Comparison of ENCODE assay signal across 10 mouse cellular contexts in genomic region chr6:145823103-145823502, GRCm38 (mm10). TPM values are rescaled to one million over a fixed set of nuclear protein-coding genes. Genes with fewer than 3 reads are reported as not detected.
A peak's percentile ranks its signal among the peaks of the same experiment; 100 is the strongest.
DNase-seq lines count a peak whose midpoint lies in the region; ATAC-seq and TF ChIP-seq lines count a peak whose summit lies in the region.
"Had no signal": no experiment of that assay in that cellular context is flagged by ENCODE, and none has a peak within 500 bp of the region (broad histone marks: within the 10 kb centered on the region; RNA-seq: fewer than 3 reads in every experiment).

No protein-coding gene starts in this region.

- 69% methylated on average over 6 of the region's 6 CpGs for WGBS in limb, embryonic 11.5 days
- WGBS in limb, embryonic 10.5 days, result 58% methylated on average over 6 of the region's 6 CpGs
- 22% methylated on average over 6 of the region's 6 CpGs for WGBS in hindbrain, embryonic 14.5 days
- 61% methylated on average over 6 of the region's 6 CpGs for WGBS in stomach, postnatal 0 days

- no peak overlapping the region for H3K9ac ChIP-seq in limb, embryonic 11.5 days (ENCODE audit: low read length)
- no peak overlapping the region for H3K9ac ChIP-seq in hindbrain, embryonic 14.5 days
- H3K9ac ChIP-seq in stomach, postnatal 0 days (ENCODE audit: low read length), result no peak overlapping the region

- H3K4me3 ChIP-seq in limb, embryonic 11.5 days (ENCODE audit: low read depth, low read length), result no peak overlapping the region
- no peak overlapping the region for H3K4me3 ChIP-seq in limb, embryonic 10.5 days
- H3K4me3 ChIP-seq in hindbrain, embryonic 14.5 days (replicated peaks; ENCODE audit: low read length), result no peak overlapping the region
- no peak overlapping the region for H3K4me3 ChIP-seq in stomach, postnatal 0 days (ENCODE audit: low read depth, low read length)
- H3K4me3 ChIP-seq: heart, adult 2 months had no signal

- no peaks in the 10 kb centered on the region; the same call in 1 of the 2 replicates for H3K9me3 ChIP-seq in limb, embryonic 11.5 days (ENCODE audit: control insufficient read depth, low read length)
- no peaks in the 10 kb centered on the region for H3K9me3 ChIP-seq in limb, embryonic 10.5 days (replicated peaks)
- H3K9me3 ChIP-seq in hindbrain, embryonic 14.5 days (ENCODE audit: control insufficient read depth, low read length), result no peaks in the 10 kb centered on the region
- H3K9me3 ChIP-seq in stomach, postnatal 0 days (ENCODE audit: control insufficient read depth, low read length), result no peaks in the 10 kb centered on the region

- DNase-seq in limb, embryonic 11.5 days (ENCODE audit: low spot score), result no peak
- DNase-seq in limb, embryonic 10.5 days (ENCODE audit: low spot score), result no peak
- no peak for DNase-seq in hindbrain, embryonic 14.5 days (ENCODE audit: low spot score)
- DNase-seq in lung, postnatal 10 days, result peak; percentile 51
- no peak for DNase-seq in stomach, postnatal 0 days (ENCODE audit: low spot score)
- no peak for DNase-seq in Muller cell, postnatal 12 days (ENCODE audit: inconsistent ontology term)
- DNase-seq in ovary, adult 18-20 months (ENCODE audit: low spot score), result no peak
- DNase-seq in kidney, postnatal 36 days, result no peak
- DNase-seq: cerebellum, adult 11-12 months; heart, adult 2 months had no signal

- no peak overlapping the region for H3K27ac ChIP-seq in limb, embryonic 11.5 days (replicated peaks; ENCODE audit: low read depth, low read length)
- H3K27ac ChIP-seq in limb, embryonic 10.5 days, result no peak overlapping the region
- no peak overlapping the region for H3K27ac ChIP-seq in hindbrain, embryonic 14.5 days
- no peak overlapping the region for H3K27ac ChIP-seq in stomach, postnatal 0 days (replicated peaks)
- H3K27ac ChIP-seq: heart, adult 2 months had no signal

- no peaks in the 10 kb centered on the region for H3K27me3 ChIP-seq in limb, embryonic 11.5 days (ENCODE audit: control insufficient read depth, insufficient read depth, low read length)
- H3K27me3 ChIP-seq in limb, embryonic 10.5 days (ENCODE audit: low read depth, poor library complexity, severe bottlenecking), result no peaks in the 10 kb centered on the region
- H3K27me3 ChIP-seq in hindbrain, embryonic 14.5 days (ENCODE audit: control insufficient read depth, insufficient read depth, low read length), result no peaks in the 10 kb centered on the region
- no peaks in the 10 kb centered on the region for H3K27me3 ChIP-seq in stomach, postnatal 0 days (ENCODE audit: control insufficient read depth, insufficient read depth, low read length)

- 0 out of 2 replicates have a peak, but pooled peaks have one; percentile 39 for ATAC-seq in limb, embryonic 11.5 days (ENCODE audit: insufficient number of reproducible peaks, low FRiP score, low TSS enrichment, low read depth)
- peak; percentile 68; the same call in 1 of the 2 replicates for ATAC-seq in hindbrain, embryonic 14.5 days (ENCODE audit: low FRiP score)
- peak; percentile 61; the same call in 1 of the 2 replicates for ATAC-seq in stomach, postnatal 0 days (ENCODE audit: low FRiP score, low TSS enrichment)

- no peak overlapping the region for H3K4me2 ChIP-seq in limb, embryonic 11.5 days (ENCODE audit: low read depth, severe bottlenecking)
- H3K4me2 ChIP-seq in hindbrain, embryonic 14.5 days (replicated peaks), result no peak overlapping the region
- no peak overlapping the region for H3K4me2 ChIP-seq in stomach, postnatal 0 days (replicated peaks; ENCODE audit: low read depth)

- no peak for TF ChIP-seq CTCF in stomach, postnatal 0 days (IDR thresholded peaks at IDR 0.05; ENCODE audit: low read depth)

- 0 out of 2 replicates have a peak, but pooled peaks cover 3% of the 10 kb centered on the region for H3K4me1 ChIP-seq in limb, embryonic 11.5 days (ENCODE audit: control insufficient read depth, insufficient read depth, low read length)
- peaks cover 8% of the 10 kb centered on the region; the same call in 1 of the 2 replicates for H3K4me1 ChIP-seq in limb, embryonic 10.5 days
- H3K4me1 ChIP-seq in hindbrain, embryonic 14.5 days (replicated peaks; ENCODE audit: control insufficient read depth, insufficient read depth, low read length), result no peaks in the 10 kb centered on the region
- H3K4me1 ChIP-seq in stomach, postnatal 0 days (replicated peaks; ENCODE audit: control insufficient read depth, insufficient read depth), result no peaks in the 10 kb centered on the region

- TF ChIP-seq EP300 in stomach, postnatal 0 days (optimal IDR thresholded peaks at IDR 0.05), result no peak

- no peaks in the 10 kb centered on the region for H3K36me3 ChIP-seq in limb, embryonic 11.5 days (ENCODE audit: control insufficient read depth, insufficient read depth, low read length)
- H3K36me3 ChIP-seq in limb, embryonic 10.5 days, result peaks cover 16% of the 10 kb centered on the region
- no peaks in the 10 kb centered on the region; the same call in 1 of the 2 replicates for H3K36me3 ChIP-seq in hindbrain, embryonic 14.5 days (replicated peaks; ENCODE audit: control insufficient read depth, insufficient read depth)
- 0 out of 2 replicates have a peak, but pooled peaks cover 2% of the 10 kb centered on the region for H3K36me3 ChIP-seq in stomach, postnatal 0 days (ENCODE audit: control insufficient read depth, insufficient read depth, low read length)

RNA-seq across cellular contexts. Expression of gene Bhlhe41, which starts 42.3 kb away (rescaled TPM):
- polyA plus RNA-seq in limb, embryonic 11.5 days (2014; fragmentation: Nextera tagmentation; extraction: Ambion mirVana), result 0.49 and 0.70 TPM in 2 replicates
- polyA plus RNA-seq in limb, embryonic 10.5 days (2016; fragmentation: Nextera tagmentation; extraction: Ambion mirVana), result 0.23 and 0.26 TPM in 2 replicates
- polyA plus RNA-seq in hindbrain, embryonic 14.5 days (2014; fragmentation: Nextera tagmentation; extraction: Ambion mirVana), result 5.2 and 5.5 TPM in 2 replicates
- 1.3 and 1.6 TPM in 2 replicates for polyA plus RNA-seq in stomach, postnatal 0 days (2015; fragmentation: Nextera tagmentation; extraction: Ambion mirVana)
